11 mouse cellular contexts compared by ENCODE assay signal in the genomic region with DNA sequence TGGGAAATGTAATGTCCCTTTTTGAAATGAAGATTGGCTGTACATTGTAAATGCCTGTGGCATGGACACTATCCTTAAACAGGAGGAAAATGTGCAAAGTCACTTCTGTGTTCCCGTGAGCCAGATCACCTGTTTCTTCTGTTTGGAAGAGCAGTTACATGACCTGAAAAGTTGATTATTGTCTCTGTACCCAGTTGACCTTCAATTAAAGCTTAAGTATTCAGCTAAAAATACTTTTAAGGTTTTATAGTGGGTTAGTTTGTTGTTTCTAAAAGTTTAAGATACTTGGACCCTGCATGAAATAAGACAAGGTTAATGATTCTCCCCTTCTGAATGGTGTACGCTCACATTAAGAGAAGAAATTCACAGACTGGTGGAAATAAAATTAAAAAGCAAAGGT.
"Had no signal": no experiment of that assay in that cellular context is flagged by ENCODE, and none has a peak within 500 bp of the region (broad histone marks: within the 10 kb centered on the region; RNA-seq: fewer than 3 reads in every experiment).

No protein-coding gene starts in this region.

- H3K9me3 ChIP-seq: hindbrain, embryonic 15.5 days; limb, embryonic 15.5 days; neural tube, embryonic 15.5 days had no signal

- DNase-seq: left cerebral cortex, postnatal 4 days; lung, adult 18-20 months; midbrain, embryonic 14.5 days; right cerebral cortex, adult 18-20 months; right cerebral cortex, postnatal 25 days; thymus, postnatal 36 days had no signal

- H3K27me3 ChIP-seq: hindbrain, embryonic 15.5 days; limb, embryonic 15.5 days; neural tube, embryonic 15.5 days had no signal

- H3K27ac ChIP-seq: hindbrain, embryonic 15.5 days; limb, embryonic 15.5 days; neural tube, embryonic 15.5 days had no signal

- ATAC-seq: intestine, embryonic 16.5 days had no signal

- H3K4me2 ChIP-seq: hindbrain, embryonic 15.5 days; limb, embryonic 15.5 days; neural tube, embryonic 15.5 days had no signal

- H3K9ac ChIP-seq: hindbrain, embryonic 15.5 days; limb, embryonic 15.5 days; neural tube, embryonic 15.5 days had no signal

- H3K4me3 ChIP-seq: hindbrain, embryonic 15.5 days; limb, embryonic 15.5 days; myocyte; neural tube, embryonic 15.5 days had no signal

- H3K36me3 ChIP-seq: hindbrain, embryonic 15.5 days had no signal
